Mouse (Mus musculus): Measurements from ENCODE around the gene Hnrnpk. TPM values are rescaled to one million over a fixed set of nuclear protein-coding genes. Genes with fewer than 3 reads are reported as not detected.
"Not testable (repeated sequence)": the region's sequence is repeated elsewhere in the genome, so short reads cannot be mapped to it uniquely, and the experiment has no call there.

Hnrnpk gene
- polyA plus RNA-seq, 1 experiment from 2014 or later = 1,925 TPM

DNA sequence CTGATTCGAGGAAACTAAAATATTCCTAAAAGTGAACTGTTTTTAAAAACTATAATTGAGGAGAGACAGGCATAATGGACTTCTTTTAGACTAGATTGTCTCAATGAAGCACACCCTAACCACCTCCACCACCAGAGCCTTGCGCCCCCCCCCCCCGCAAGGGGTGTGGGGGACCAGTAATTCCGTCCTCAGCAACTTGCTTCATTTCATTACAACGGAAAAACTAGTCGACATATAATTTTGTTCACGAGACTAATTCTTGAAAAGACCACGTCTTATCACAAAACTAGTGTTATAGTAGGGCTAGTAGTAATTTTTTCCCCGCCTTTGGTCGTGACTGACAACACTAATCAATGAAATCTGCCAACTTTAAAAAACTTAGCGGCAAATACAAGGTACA, 2.6 kb downstream of the Hnrnpk start:
- H3K27ac ChIP-seq (ENCODE audit: low read length) = no peak overlapping the region; the same call in 1 of the 2 replicates
- WGBS = under 1% methylated on average over 11 of the region's 11 CpGs

DNA sequence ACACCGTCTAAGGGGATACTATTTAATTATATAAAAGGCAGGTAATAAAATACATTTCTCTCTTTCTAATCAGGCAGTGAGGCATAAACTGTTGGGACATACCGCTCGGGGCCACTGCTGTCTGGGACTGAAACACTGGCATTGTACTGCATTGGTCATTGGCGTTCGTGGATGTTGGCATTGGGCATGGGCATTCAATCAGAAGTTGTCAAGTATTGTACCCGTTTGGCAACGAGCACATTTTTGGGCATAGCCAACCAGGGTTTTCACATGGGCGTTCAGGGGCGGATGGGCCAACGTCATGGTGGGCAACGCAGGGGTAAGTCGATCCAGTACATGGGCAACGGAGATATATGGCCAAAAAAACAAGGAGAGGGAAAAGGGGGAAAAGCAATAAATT, 5.5 kb downstream of the Hnrnpk start:
- H3K9ac ChIP-seq (replicated peaks; ENCODE audit: low read depth, low read length) = no peak overlapping the region
- no peak overlapping the region for H3K27ac ChIP-seq (ENCODE audit: low read length)
- WGBS = 64% methylated on average over 13 of the region's 13 CpGs
- H3K27me3 ChIP-seq (replicated peaks; ENCODE audit: control insufficient read depth, insufficient read depth, low read length) = no peaks in the 10 kb centered on the region
- no peak for ATAC-seq
- no peak overlapping the region for H3K4me2 ChIP-seq (ENCODE audit: low read length)
- no peaks in the 10 kb centered on the region for H3K9me3 ChIP-seq (ENCODE audit: control insufficient read depth, low read length)
- peaks cover 7% of the 10 kb centered on the region for H3K4me1 ChIP-seq (replicated peaks; ENCODE audit: control insufficient read depth, insufficient read depth, low read length)
- H3K36me3 ChIP-seq (ENCODE audit: control insufficient read depth, insufficient read depth) = peaks cover 34% of the 10 kb centered on the region
- no peak overlapping the region for H3K4me3 ChIP-seq (replicated peaks; ENCODE audit: low read length)

More for the DNA sequence above, 2.6 kb downstream of the Hnrnpk start:
- peak overlapping the region; percentile 65 for H3K4me3 ChIP-seq (replicated peaks; ENCODE audit: low read length)
- ATAC-seq = no peak
- H3K27me3 ChIP-seq (replicated peaks; ENCODE audit: control insufficient read depth, insufficient read depth, low read length) = no peaks in the 10 kb centered on the region
- H3K9me3 ChIP-seq (ENCODE audit: control insufficient read depth, low read length) = no peaks in the 10 kb centered on the region
- H3K4me1 ChIP-seq (replicated peaks; ENCODE audit: control insufficient read depth, insufficient read depth, low read length) = peaks cover 7% of the 10 kb centered on the region
- H3K4me2 ChIP-seq (ENCODE audit: low read length) = peak overlapping the region; percentile 95
- H3K9ac ChIP-seq (replicated peaks; ENCODE audit: low read depth, low read length) = peak overlapping the region; percentile 100
- peaks cover 18% of the 10 kb centered on the region for H3K36me3 ChIP-seq (ENCODE audit: control insufficient read depth, insufficient read depth)

GRCm38 (mm10) chr13:58394392-58394791, 8.8 kb downstream of the Hnrnpk start:
- H3K9ac ChIP-seq (replicated peaks; ENCODE audit: low read depth, low read length); H3K4me1 ChIP-seq (replicated peaks; ENCODE audit: control insufficient read depth, insufficient read depth, low read length); H3K9me3 ChIP-seq (ENCODE audit: control insufficient read depth, low read length); H3K4me2 ChIP-seq (ENCODE audit: low read length); ATAC-seq; H3K27me3 ChIP-seq (replicated peaks; ENCODE audit: control insufficient read depth, insufficient read depth, low read length); H3K4me3 ChIP-seq (replicated peaks; ENCODE audit: low read length); H3K27ac ChIP-seq (ENCODE audit: low read length): not testable (repeated sequence)
- H3K36me3 ChIP-seq (ENCODE audit: control insufficient read depth, insufficient read depth) = peaks cover 40% of the 10 kb centered on the region
- WGBS = 90% methylated on average over 11 of the region's 11 CpGs

- Histone ChIP-seq H3K27ac (ENCODE audit: low read length) (no peak overlapping the region), H3K9me3 (ENCODE audit: control insufficient read depth, low read length) (no peaks in the 10 kb centered on the region), H3K4me1 (replicated peaks; ENCODE audit: control insufficient read depth, insufficient read depth, low read length) (peaks cover 4% of the 10 kb centered on the region; the same call in 1 of the 2 replicates), H3K27me3 (replicated peaks; ENCODE audit: control insufficient read depth, insufficient read depth, low read length) (no peaks in the 10 kb centered on the region), H3K4me2 (ENCODE audit: low read length) (no peak overlapping the region), H3K36me3 (ENCODE audit: control insufficient read depth, insufficient read depth) (peaks cover 16% of the 10 kb centered on the region), H3K4me3 (replicated peaks; ENCODE audit: low read length) (no peak overlapping the region), H3K9ac (replicated peaks; ENCODE audit: low read depth, low read length) (no peak overlapping the region)
- 73% methylated on average over 2 of the region's 2 CpGs for WGBS
- ATAC-seq = no peak
Measured at GRCm38 (mm10) chr13:58389324-58389951, 13.7 kb downstream of the Hnrnpk start.

- Histone ChIP-seq H3K27ac (ENCODE audit: low read length) (no peak overlapping the region), H3K4me2 (ENCODE audit: low read length) (no peak overlapping the region), H3K36me3 (ENCODE audit: control insufficient read depth, insufficient read depth) (peaks cover 11% of the 10 kb centered on the region), H3K9ac (replicated peaks; ENCODE audit: low read depth, low read length) (no peak overlapping the region), H3K4me1 (replicated peaks; ENCODE audit: control insufficient read depth, insufficient read depth, low read length) (peaks cover 9% of the 10 kb centered on the region; the same call in 1 of the 2 replicates), H3K4me3 (replicated peaks; ENCODE audit: low read length) (no peak overlapping the region), H3K27me3 (replicated peaks; ENCODE audit: control insufficient read depth, insufficient read depth, low read length) (no peaks in the 10 kb centered on the region), H3K9me3 (ENCODE audit: control insufficient read depth, low read length) (no peaks in the 10 kb centered on the region)
- 57% methylated on average over 3 of the region's 3 CpGs for WGBS
- peak; percentile 21; the same call in 1 of the 2 replicates for ATAC-seq
Measured at GRCm38 (mm10) chr13:58388379-58388778, 14.8 kb downstream of the Hnrnpk start.

GRCm38 (mm10) chr13:58387948-58388347, 15.2 kb downstream of the Hnrnpk start:
- Histone ChIP-seq H3K9me3 (ENCODE audit: control insufficient read depth, low read length) (no peaks in the 10 kb centered on the region), H3K4me3 (replicated peaks; ENCODE audit: low read length) (no peak overlapping the region), H3K4me2 (ENCODE audit: low read length) (no peak overlapping the region), H3K4me1 (replicated peaks; ENCODE audit: control insufficient read depth, insufficient read depth, low read length) (peaks cover 9% of the 10 kb centered on the region; the same call in 1 of the 2 replicates), H3K36me3 (ENCODE audit: control insufficient read depth, insufficient read depth) (peaks cover 8% of the 10 kb centered on the region), H3K27ac (ENCODE audit: low read length) (no peak overlapping the region), H3K27me3 (replicated peaks; ENCODE audit: control insufficient read depth, insufficient read depth, low read length) (no peaks in the 10 kb centered on the region), H3K9ac (replicated peaks; ENCODE audit: low read depth, low read length) (no peak overlapping the region)
- peak; percentile 65 for ATAC-seq
- WGBS = 10% methylated on average over 7 of the region's 7 CpGs

DNA sequence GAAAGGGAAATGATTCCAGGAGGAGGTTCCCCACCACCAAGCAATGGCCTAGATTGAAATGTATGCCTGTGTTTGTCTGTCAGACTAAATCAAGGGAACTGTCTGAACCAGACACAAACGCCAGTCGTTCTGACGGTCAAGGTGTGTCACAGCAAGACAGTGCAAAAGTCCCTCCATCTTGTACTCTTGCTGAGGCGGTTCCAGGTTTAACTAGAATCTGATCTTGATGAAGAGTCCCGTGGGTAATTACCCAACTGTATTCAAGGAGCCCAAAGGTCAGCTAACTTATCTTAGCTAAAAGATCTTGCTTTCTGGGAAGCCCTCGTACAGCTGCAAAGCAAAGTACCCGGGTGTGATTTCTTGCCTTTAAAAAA, 17.6 kb downstream of the Hnrnpk start:
- H3K4me1 ChIP-seq (replicated peaks; ENCODE audit: control insufficient read depth, insufficient read depth, low read length) = peaks cover 9% of the 10 kb centered on the region; the same call in 1 of the 2 replicates
- ATAC-seq = no peak
- no peaks in the 10 kb centered on the region for H3K27me3 ChIP-seq (replicated peaks; ENCODE audit: control insufficient read depth, insufficient read depth, low read length)
- WGBS = 90% methylated on average over 7 of the region's 7 CpGs
- peaks cover 15% of the 10 kb centered on the region for H3K36me3 ChIP-seq (ENCODE audit: control insufficient read depth, insufficient read depth)
- peaks cover 9% of the 10 kb centered on the region for H3K9me3 ChIP-seq (ENCODE audit: control insufficient read depth, low read length)
- H3K4me3 ChIP-seq (replicated peaks; ENCODE audit: low read length) = peak overlapping the region; percentile 82; the same call in 1 of the 2 replicates
- peak overlapping the region; percentile 94 for H3K4me2 ChIP-seq (ENCODE audit: low read length)
- H3K27ac ChIP-seq (ENCODE audit: low read length) = no peak overlapping the region
- H3K9ac ChIP-seq (replicated peaks; ENCODE audit: low read depth, low read length) = peak overlapping the region; percentile 85; the same call in 1 of the 2 replicates

GRCm38 (mm10) chr13:58384779-58385546, 18.2 kb downstream of the Hnrnpk start, which contains the start of gene 2210016F16Rik:
2210016F16Rik (minus strand) TSS chr13:58385225.
- ATAC-seq = peak; percentile 67
- WGBS = 2% methylated on average over 80 of the region's 80 CpGs
- H3K36me3 ChIP-seq (ENCODE audit: control insufficient read depth, insufficient read depth) = peaks cover 18% of the 10 kb centered on the region
- peak within 1 kb of the TSS; percentile 82 for H3K4me3 ChIP-seq (replicated peaks; ENCODE audit: low read length)
- H3K9me3 ChIP-seq (ENCODE audit: control insufficient read depth, low read length) = peaks cover 13% of the 10 kb centered on the region
- peak within 1 kb of the TSS; percentile 94 for H3K4me2 ChIP-seq (ENCODE audit: low read length)
- H3K4me1 ChIP-seq (replicated peaks; ENCODE audit: control insufficient read depth, insufficient read depth, low read length) = peaks cover 9% of the 10 kb centered on the region; the same call in 1 of the 2 replicates
- peak within 1 kb of the TSS; percentile 14; the same call in 1 of the 2 replicates for H3K27ac ChIP-seq (ENCODE audit: low read length)
- no peaks in the 10 kb centered on the region for H3K27me3 ChIP-seq (replicated peaks; ENCODE audit: control insufficient read depth, insufficient read depth, low read length)
- peak within 1 kb of the TSS; percentile 85 for H3K9ac ChIP-seq (replicated peaks; ENCODE audit: low read depth, low read length)

DNA sequence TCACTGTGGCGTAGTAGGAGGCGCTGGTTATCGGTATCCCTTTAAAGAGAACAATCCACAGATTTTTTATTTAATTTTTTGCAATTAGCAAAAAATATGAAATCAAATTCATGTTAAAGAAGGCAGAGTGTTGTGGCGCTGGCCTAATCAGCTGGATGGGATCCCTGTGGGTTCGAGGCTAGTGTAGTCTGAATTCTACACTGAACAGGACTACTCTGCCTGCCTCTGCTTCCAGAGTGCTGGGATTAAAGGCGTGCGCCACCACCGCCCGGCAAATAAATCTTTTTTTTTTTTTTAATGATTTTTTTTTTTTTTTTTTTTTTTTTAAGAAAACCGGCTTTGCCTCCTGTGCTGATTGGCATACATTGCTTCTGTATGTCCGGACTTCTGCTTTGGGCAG, 18.8 kb downstream of the Hnrnpk start:
- Histone ChIP-seq H3K27me3 (replicated peaks; ENCODE audit: control insufficient read depth, insufficient read depth, low read length) (no peaks in the 10 kb centered on the region), H3K4me2 (ENCODE audit: low read length) (peak overlapping the region; percentile 94), H3K9me3 (ENCODE audit: control insufficient read depth, low read length) (peaks cover 13% of the 10 kb centered on the region), H3K4me1 (replicated peaks; ENCODE audit: control insufficient read depth, insufficient read depth, low read length) (peaks cover 9% of the 10 kb centered on the region; the same call in 1 of the 2 replicates), H3K27ac (ENCODE audit: low read length) (no peak overlapping the region), H3K9ac (replicated peaks; ENCODE audit: low read depth, low read length) (peak overlapping the region; percentile 85), H3K36me3 (ENCODE audit: control insufficient read depth, insufficient read depth) (peaks cover 18% of the 10 kb centered on the region), H3K4me3 (replicated peaks; ENCODE audit: low read length) (peak overlapping the region; percentile 82)
- ATAC-seq = peak; percentile 41; the same call in 1 of the 2 replicates
- 39% methylated on average over 11 of the region's 11 CpGs for WGBS

Data from forebrain, embryonic 16.5 days (tissue).